In genomic region chr5:130290242-130290641, GRCm38 (mm10) we compare ENCODE assay signal across 14 mouse cellular contexts. TPM values are rescaled to one million over a fixed set of nuclear protein-coding genes. Genes with fewer than 3 reads are reported as not detected.
DNase-seq lines count a peak whose midpoint lies in the region; TF ChIP-seq lines count a peak whose summit lies in the region.
"Had no signal": no experiment of that assay in that cellular context is flagged by ENCODE, and none has a peak within 500 bp of the region (broad histone marks: within the 10 kb centered on the region; RNA-seq: fewer than 3 reads in every experiment).

No protein-coding gene starts in this region.

- DNase-seq in left cerebral cortex, adult 2 months (ENCODE audit: extremely low spot score in 1 of 2, low spot score in 2 of 2): no peak
- no peak for DNase-seq in left cerebral cortex, adult 11 months (ENCODE audit: low spot score)
- DNase-seq in A20 (ENCODE audit: low read depth, low spot score) (peak; percentile 50), CH12.LX (ENCODE audit: extremely low read depth) (no peak)
- peak; percentile 18 for DNase-seq in induced T-regulatory cell, adult 2 months (ENCODE audit: low read depth)
- no peak for DNase-seq in lung, postnatal 14 days
- DNase-seq in adrenal gland, adult 2 months: no peak
- DNase-seq: embryo, embryonic 11 days; heart, adult 18-20 months; kidney, adult 8-10 months; lung, embryonic 14.5 days had no signal

- TF ChIP-seq POLR2A in CH12.LX (IDR thresholded peaks at IDR 0.05; ENCODE audit: low read depth, low read length): no peak

- no peaks in the 10 kb centered on the region for H3K79me2 ChIP-seq in CH12.LX (replicated peaks; ENCODE audit: control insufficient read depth, extremely low read depth, insufficient read depth, poor library complexity, severe bottlenecking)

- dilution Hi-C loops in CH12.LX (cut with MboI; ENCODE audit: extremely low pct_ligation_motif_present, extremely low pct_unique_long_range_greater_than_20kb, low sequenced_read_pairs): no loop called here

- H3K4me1 ChIP-seq in CH12.LX (ENCODE audit: control insufficient read depth in 1 of 2, insufficient read depth in 2 of 2): no peaks in the 10 kb centered on the region
- H3K4me1 ChIP-seq: limb, embryonic 12.5 days had no signal

- intact Hi-C loops in left cerebral cortex, adult 2 months (cut with DNase I): no loop called here

- no peak overlapping the region for H3K4me2 ChIP-seq in CH12.LX (ENCODE audit: insufficient read depth, low read depth, poor library complexity, severe bottlenecking)
- H3K4me2 ChIP-seq: forebrain, embryonic 13.5 days; hindbrain, embryonic 14.5 days; limb, embryonic 12.5 days; lung, embryonic 14.5 days had no signal

- peaks cover 62 to 96% of the 10 kb centered on the region in 2 experiments for H3K36me3 ChIP-seq in CH12.LX (replicated peaks in 1 of 2; ENCODE audit: control insufficient read depth in 1 of 2, insufficient read depth in 1 of 2, low read length in 1 of 2)

- TF ChIP-seq CTCF in left cerebral cortex, adult 2 months (IDR thresholded peaks at IDR 0.05): peak; percentile 29
- peak; percentile 19 to 26; a peak in 3 of 4 replicates for TF ChIP-seq CTCF in CH12.LX (conservative IDR thresholded peaks at IDR 0.05 in 1 of 2, IDR thresholded peaks at IDR 0.05 in 1 of 2; ENCODE audit: low read depth in 2 of 2, low read length in 2 of 2)

- H3K27ac ChIP-seq in left cerebral cortex, adult 2 months: no peak overlapping the region
- H3K27ac ChIP-seq in CH12.LX (ENCODE audit: insufficient read depth, low read depth): no peak overlapping the region
- H3K27ac ChIP-seq: forebrain, embryonic 13.5 days; hindbrain, embryonic 14.5 days; limb, embryonic 12.5 days had no signal

- no peak for TF ChIP-seq RAD21 in CH12.LX (IDR thresholded peaks at IDR 0.05; ENCODE audit: low read depth, low read length)

- H3K4me3 ChIP-seq in left cerebral cortex, adult 2 months: no peak overlapping the region
- H3K4me3 ChIP-seq in CH12.LX (replicated peaks in 1 of 3; ENCODE audit: low read depth in 2 of 3, low read length in 2 of 3, poor library complexity in 1 of 3): no peak overlapping the region
- H3K4me3 ChIP-seq: forebrain, embryonic 13.5 days; limb, embryonic 12.5 days had no signal

- no peaks in the 10 kb centered on the region for H3K27me3 ChIP-seq in CH12.LX (replicated peaks)
- H3K27me3 ChIP-seq: forebrain, embryonic 13.5 days; limb, embryonic 12.5 days had no signal

- no peak overlapping the region for H3K9ac ChIP-seq in CH12.LX (ENCODE audit: insufficient read depth, low read depth)
- H3K9ac ChIP-seq: forebrain, embryonic 13.5 days; hindbrain, embryonic 14.5 days; limb, embryonic 12.5 days; lung, embryonic 14.5 days had no signal

- TF ChIP-seq EP300 in CH12.LX (IDR thresholded peaks at IDR 0.05; ENCODE audit: low read length): no peak

- H3K9me3 ChIP-seq in CH12.LX (replicated peaks; ENCODE audit: low read length): peaks cover 8% of the 10 kb centered on the region
- H3K9me3 ChIP-seq: forebrain, embryonic 13.5 days; limb, embryonic 12.5 days had no signal

- in situ Hi-C loops in CH12.LX (cut with MboI; ENCODE audit: low pct_ligation_motif_present, low pct_unique_long_range_greater_than_20kb, low sequenced_read_pairs): no loop called here

TF ChIP-seq in CH12.LX, 34 proteins besides CTCF, POLR2A, EP300 and RAD21:
- TF ChIP-seq USF1 (IDR thresholded peaks at IDR 0.05; ENCODE audit: low read depth, low read length) (no peak), NELFE (IDR thresholded peaks at IDR 0.05; ENCODE audit: low read depth, low read length) (no peak), PAX5 (IDR thresholded peaks at IDR 0.05; ENCODE audit: low read length) (no peak), RCOR1 (conservative IDR thresholded peaks at IDR 0.05; ENCODE audit: low read depth, low read length) (no peak), SIN3A (IDR thresholded peaks at IDR 0.05; ENCODE audit: low read length) (no peak), CHD2 (IDR thresholded peaks at IDR 0.05; ENCODE audit: low read length) (no peak), SMC3 (IDR thresholded peaks at IDR 0.05; ENCODE audit: low read depth, low read length) (no peak), GABPA (IDR thresholded peaks at IDR 0.05; ENCODE audit: insufficient replicate concordance, low read depth, low read length) (no peak), MAZ (IDR thresholded peaks at IDR 0.05; ENCODE audit: low read depth, low read length) (no peak), E2F4 (IDR thresholded peaks at IDR 0.05; ENCODE audit: insufficient replicate concordance, low read depth, low read length) (no peak), ZMIZ1 (IDR thresholded peaks at IDR 0.05; ENCODE audit: low read depth, low read length) (no peak), NRF1 (IDR thresholded peaks at IDR 0.05; ENCODE audit: low read depth, low read length) (no peak), JUND (conservative IDR thresholded peaks at IDR 0.05; ENCODE audit: low read depth, low read length) (no peak), MAX (IDR thresholded peaks at IDR 0.05; ENCODE audit: low read length) (no peak), ZKSCAN1 (IDR thresholded peaks at IDR 0.05; ENCODE audit: borderline replicate concordance, low read depth, low read length) (no peak), BHLHE40 (IDR thresholded peaks at IDR 0.05; ENCODE audit: low read depth, low read length) (no peak), TCF12 (IDR thresholded peaks at IDR 0.05; ENCODE audit: low read depth, low read length) (no peak), MXI1 (IDR thresholded peaks at IDR 0.05; ENCODE audit: low read depth, low read length) (no peak)

RNA-seq across cellular contexts. Expression of gene Tyw1, which starts 34.8 kb away (rescaled TPM):
- 10 to 100 TPM; 15.4 to 16.1 TPM for total RNA-seq in left cerebral cortex, adult 2 months (2021)
- total RNA-seq in CH12.LX (2012; rRNA removed) (45.5 and 46.5 TPM in 2 replicates), CH12.LX (2014; rRNA removed) (34.7 and 35.1 TPM in 2 replicates)
- 34.0 and 37.1 TPM in 2 replicates for polyA plus RNA-seq in CH12.LX (2012; ENCODE audit: insufficient read length, low read depth)
- 10 to 100 TPM; 25.8 to 32.3 TPM for total RNA-seq in adrenal gland, adult 2 months (2021)
- 8.1 and 8.2 TPM in 2 replicates for polyA plus RNA-seq in adrenal gland, adult 2 months (2012; rRNA removed)

RNA-seq across cellular contexts. Expression of gene Sbds, which starts 34.9 kb away (rescaled TPM):
- 10 to 100 TPM; 83.8 to 90.4 TPM for total RNA-seq in left cerebral cortex, adult 2 months (2021)
- total RNA-seq in CH12.LX (2012; rRNA removed) (37.0 and 48.7 TPM in 2 replicates), CH12.LX (2014; rRNA removed) (43.9 and 44.0 TPM in 2 replicates)
- polyA plus RNA-seq in CH12.LX (2012; ENCODE audit: insufficient read length, low read depth): 81.2 and 93.2 TPM in 2 replicates
- total RNA-seq in adrenal gland, adult 2 months (2021): 100 to 1,000 TPM; 103 to 138 TPM
- 44.3 and 46.6 TPM in 2 replicates for polyA plus RNA-seq in adrenal gland, adult 2 months (2012; rRNA removed)

Comparison
In these comparisons a context has a peak if more than half of its experiments do, and no peak if none do; other contexts are left out.
1. DNase-seq: peak in A20 (single experiment) and induced T-regulatory cell, adult 2 months (single experiment); none in left cerebral cortex, adult 2 months (0 of 2), left cerebral cortex, adult 11 months (single experiment), CH12.LX (single experiment), lung, postnatal 14 days (single experiment) and adrenal gland, adult 2 months (single experiment).